8 mouse cellular contexts compared by ENCODE assay signal in genomic region chr1:152901765-152902664, GRCm38 (mm10). TPM values are rescaled to one million over a fixed set of nuclear protein-coding genes. Genes with fewer than 3 reads are reported as not detected.
DNase-seq lines count a peak whose midpoint lies in the region; ATAC-seq lines count a peak whose summit lies in the region.

TSS of gene Smg7 (minus strand) at chr1:152902646.

- peak within 1 kb of the TSS; percentile 97 for H3K27ac ChIP-seq in forebrain, embryonic 11.5 days (ENCODE audit: low read depth, low read length)
- peak within 1 kb of the TSS; percentile 100 for H3K27ac ChIP-seq in heart, embryonic 14.5 days (replicated peaks in 1 of 2; ENCODE audit: control insufficient read depth in 1 of 2, insufficient read depth in 1 of 2, low read depth in 2 of 2, low read length in 2 of 2)

- H3K27me3 ChIP-seq in forebrain, embryonic 11.5 days (ENCODE audit: control insufficient read depth, insufficient read depth, low read length) = no peaks in the 10 kb centered on the region
- H3K27me3 ChIP-seq in heart, embryonic 14.5 days (ENCODE audit: control insufficient read depth, insufficient read depth, low read length) = no peaks in the 10 kb centered on the region
- H3K27me3 ChIP-seq in splenic B cell, adult 2 months (ENCODE audit: control insufficient read depth, insufficient read depth, low read length, poor library complexity, severe bottlenecking) = no peaks in the 10 kb centered on the region

- WGBS in forebrain, embryonic 11.5 days = under 1% methylated on average over 70 of the region's 93 CpGs
- under 1% methylated on average over 81 of the region's 93 CpGs for WGBS in heart, embryonic 14.5 days

- H3K4me2 ChIP-seq in forebrain, embryonic 11.5 days (ENCODE audit: low read depth, low read length, severe bottlenecking) = peak within 1 kb of the TSS; percentile 97
- H3K4me2 ChIP-seq in heart, embryonic 14.5 days (ENCODE audit: low read length) = peak within 1 kb of the TSS; percentile 98

- ATAC-seq in forebrain, embryonic 11.5 days (replicated peaks; ENCODE audit: low FRiP score) = peak; percentile 50
- peak; percentile 45 for ATAC-seq in heart, embryonic 14.5 days (ENCODE audit: insufficient number of reproducible peaks, insufficient read depth, low FRiP score, low read depth)
- peak; percentile 12 for ATAC-seq in megakaryocyte, adult 5-6 weeks (ENCODE audit: poor library complexity, severe bottlenecking)

- no peaks in the 10 kb centered on the region; the same call in 1 of the 2 replicates for H3K4me1 ChIP-seq in forebrain, embryonic 11.5 days (replicated peaks; ENCODE audit: control insufficient read depth, insufficient read depth, low read length)
- peaks cover 0 to 22% of the 10 kb centered on the region in 2 experiments for H3K4me1 ChIP-seq in heart, embryonic 14.5 days (ENCODE audit: control insufficient read depth in 2 of 2, insufficient read depth in 2 of 2, low read length in 2 of 2)

- peak within 1 kb of the TSS; percentile 95 for H3K9ac ChIP-seq in forebrain, embryonic 11.5 days (ENCODE audit: low read length)
- H3K9ac ChIP-seq in heart, embryonic 14.5 days (ENCODE audit: low read length) = peak within 1 kb of the TSS; percentile 97

- peak; percentile 24 for DNase-seq in layer of hippocampus, adult 11-12 months (ENCODE audit: low spot score)
- DNase-seq in layer of hippocampus, adult 9-10 months (ENCODE audit: low spot score) = no peak
- DNase-seq in c-Kit-negative CD71-positive TER-119-positive erythroid progenitor cells, embryonic 14.5 days (ENCODE audit: low read depth, low spot score) = peak; percentile 41
- peak; percentile 87 for DNase-seq in forebrain, embryonic 11.5 days (ENCODE audit: low spot score)
- DNase-seq in layer of hippocampus, adult 8-10 months (ENCODE audit: low spot score in 2 of 2) = peak; percentile 15 to 43
- peak; percentile 47 for DNase-seq in splenic B cell, adult 2 months (ENCODE audit: low read depth, low spot score)

- no peaks in the 10 kb centered on the region for H3K9me3 ChIP-seq in forebrain, embryonic 11.5 days (ENCODE audit: control insufficient read depth, low read length)
- no peaks in the 10 kb centered on the region for H3K9me3 ChIP-seq in heart, embryonic 14.5 days (ENCODE audit: control insufficient read depth, low read length)

- H3K4me3 ChIP-seq in forebrain, embryonic 11.5 days (ENCODE audit: low read depth, low read length) = peak within 1 kb of the TSS; percentile 90
- H3K4me3 ChIP-seq in heart, embryonic 14.5 days (ENCODE audit: control insufficient read depth in 1 of 2, insufficient read depth in 1 of 2, low read depth in 1 of 2, low read length in 2 of 2) = peak within 1 kb of the TSS; percentile 96 to 100

- no peaks in the 10 kb centered on the region for H3K36me3 ChIP-seq in forebrain, embryonic 11.5 days (ENCODE audit: control insufficient read depth, insufficient read depth, low read length)
- peaks cover 12% of the 10 kb centered on the region; the same call in 1 of the 2 replicates for H3K36me3 ChIP-seq in heart, embryonic 14.5 days (ENCODE audit: control insufficient read depth, insufficient read depth, low read length)
- H3K36me3 ChIP-seq in splenic B cell, adult 2 months (ENCODE audit: control insufficient read depth, insufficient read depth, low read length, poor library complexity, severe bottlenecking) = no peaks in the 10 kb centered on the region

RNA-seq across cellular contexts. Expression of gene Smg7, which starts in this region (rescaled TPM):
- polyA plus RNA-seq in forebrain, embryonic 11.5 days (2014; fragmentation: Nextera tagmentation; extraction: Ambion mirVana) = 47.1 and 51.1 TPM in 2 replicates
- 28.2 and 29.1 TPM in 2 replicates for polyA plus RNA-seq in heart, embryonic 14.5 days (2014; fragmentation: Nextera tagmentation; extraction: Ambion mirVana)
- total RNA-seq in layer of hippocampus, adult 8-10 months (2022) = 100 to 1,000 TPM in 2 of 4 experiments, 10 to 100 TPM in 2; 79.1 to 117 (median 92.9) TPM
- 75.7 and 77.3 TPM in 2 replicates for total RNA-seq in megakaryocyte, adult 5-6 weeks (2015)
- total RNA-seq in megakaryocyte, adult 5-6 weeks (2017) = 20.7 and 31.9 TPM in 2 replicates
